Mouse (Mus musculus) myocyte (in vitro differentiated cells): ENCODE data around the gene Fcrl5. TPM values are rescaled to one million over a fixed set of nuclear protein-coding genes. Genes with fewer than 3 reads are reported as not detected.
"Not testable (repeated sequence)": the region's sequence is repeated elsewhere in the genome, so short reads cannot be mapped to it uniquely, and the experiment has no call there.

ENCODE experiments used
- H3K27me3 ChIP-seq: one replicate; pipeline ENCODE4 v1.6.1; 2011; ENCODE audit not compliant: control insufficient read depth, insufficient read depth, insufficient read length
- H3K36me3 ChIP-seq: one replicate; pipeline ENCODE4 v1.6.1; 2011; ENCODE audit not compliant: control insufficient read depth, insufficient read depth
- H3K4me2 ChIP-seq: one replicate; pipeline ENCODE4 v1.6.1; 2011; ENCODE audit warnings: low read depth, control low read depth
- H3K4me3 ChIP-seq: one replicate; pipeline ENCODE4 v1.5.1; 2011; ENCODE audit warnings: mild to moderate bottlenecking, control low read depth, moderate library complexity
- H3K79me2 ChIP-seq: one replicate; pipeline ENCODE4 v1.6.1; 2011; ENCODE audit not compliant: control insufficient read depth, insufficient read depth
- H3ac ChIP-seq: one replicate; pipeline ENCODE4 v1.6.1; 2011; ENCODE audit not compliant: control insufficient read depth, insufficient read length
- CEBPB ChIP-seq: IDR thresholded peaks from 2 replicates; pipeline ENCODE4 v1.6.1; 2011; ENCODE audit warnings: mild to moderate bottlenecking, moderate library complexity; ENCODE audit not compliant: poor library complexity, insufficient read depth, severe bottlenecking
- E2F4 ChIP-seq: IDR thresholded peaks from one replicate; pipeline ENCODE4 v1.6.1; 2011; ENCODE audit warnings: mild to moderate bottlenecking, control low read depth, moderate library complexity; ENCODE audit not compliant: insufficient read depth
- MAX ChIP-seq: IDR thresholded peaks from one replicate; pipeline ENCODE4 v1.6.1; 2011; ENCODE audit warnings: low read depth, mild to moderate bottlenecking, control low read depth
- MYOD1 ChIP-seq, 3 experiments: IDR thresholded peaks; one replicate each; pipeline ENCODE4 v1.6.1; 2011; ENCODE audit warnings: control low read depth in 2 of 3, low read depth in 2 of 3, mild to moderate bottlenecking in 2 of 3, moderate library complexity in 1 of 3; ENCODE audit not compliant: insufficient read length in 2 of 3, control insufficient read depth in 1 of 3
- MYOG ChIP-seq, 3 experiments: IDR thresholded peaks; one replicate each; pipeline ENCODE4 v1.6.1; 2011; ENCODE audit warnings: control low read depth in 2 of 3, low read depth in 2 of 3, mild to moderate bottlenecking in 2 of 3; ENCODE audit not compliant: insufficient read length in 2 of 3, control insufficient read depth in 1 of 3, insufficient read depth in 1 of 3
- POLR2A ChIP-seq: IDR thresholded peaks from one replicate; pipeline ENCODE4 v1.6.1; 2011; ENCODE audit warnings: low read depth, mild to moderate bottlenecking, control low read depth, moderate library complexity; ENCODE audit not compliant: insufficient read length
- POLR2AphosphoS2 ChIP-seq: IDR thresholded peaks from one replicate; pipeline ENCODE4 v1.6.1; 2011; ENCODE audit warnings: low read depth, control low read depth; ENCODE audit not compliant: insufficient read length
- REST ChIP-seq: IDR thresholded peaks from one replicate; pipeline ENCODE4 v1.6.1; 2011; ENCODE audit warnings: mild to moderate bottlenecking, control low read depth, moderate library complexity; ENCODE audit not compliant: insufficient read depth, insufficient read length
- SRF ChIP-seq: IDR thresholded peaks from one replicate; pipeline ENCODE4 v1.6.1; 2011; ENCODE audit warnings: low read depth; ENCODE audit not compliant: control insufficient read depth, insufficient read length
- TCF12 ChIP-seq: IDR thresholded peaks from one replicate; pipeline ENCODE4 v1.6.1; 2011; ENCODE audit warnings: mild to moderate bottlenecking, control low read depth; ENCODE audit not compliant: poor library complexity, insufficient read depth, severe bottlenecking
- TCF3 ChIP-seq: IDR thresholded peaks from one replicate; pipeline ENCODE4 v1.6.1; 2011; ENCODE audit warnings: low read depth, control low read depth; ENCODE audit not compliant: insufficient read length
- USF1 ChIP-seq: IDR thresholded peaks from one replicate; pipeline ENCODE4 v1.6.1; 2011; ENCODE audit warnings: low read depth, mild to moderate bottlenecking, control low read depth, moderate library complexity
- polyA plus RNA-seq: library from polyadenylated mRNA; unstranded; fragments of >200 nt; fragmentation: generic; extraction: Trizol; gene quantifications from one replicate; pipeline ENCODE4 v1.2.1, GENCODE M21; 2012; ENCODE audit warnings: missing spikeins

Fcrl5 gene
- polyA plus RNA-seq, 1 experiment: not detected

DNA sequence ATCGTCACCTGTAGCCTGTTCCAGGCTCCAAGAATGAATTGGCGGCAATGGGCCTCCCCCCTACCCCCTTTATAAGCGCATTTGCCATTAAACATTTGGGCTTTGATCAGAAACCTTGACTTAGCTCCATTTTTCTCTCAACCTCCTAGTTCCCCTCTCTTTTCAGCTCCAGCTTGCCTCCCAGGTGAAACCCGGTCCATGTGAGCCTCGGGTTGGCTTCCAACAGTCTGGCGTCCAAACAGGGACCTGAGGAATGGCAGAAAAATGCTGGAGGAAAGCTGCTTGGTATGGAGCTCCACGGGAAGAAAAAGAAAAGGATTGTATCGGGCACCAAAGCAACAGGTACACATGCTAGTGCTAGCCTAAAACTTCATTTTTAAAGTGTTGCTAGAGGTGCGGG, 31.8 kb downstream of the Fcrl5 start:
- H3ac ChIP-seq: no peak overlapping the region

DNA sequence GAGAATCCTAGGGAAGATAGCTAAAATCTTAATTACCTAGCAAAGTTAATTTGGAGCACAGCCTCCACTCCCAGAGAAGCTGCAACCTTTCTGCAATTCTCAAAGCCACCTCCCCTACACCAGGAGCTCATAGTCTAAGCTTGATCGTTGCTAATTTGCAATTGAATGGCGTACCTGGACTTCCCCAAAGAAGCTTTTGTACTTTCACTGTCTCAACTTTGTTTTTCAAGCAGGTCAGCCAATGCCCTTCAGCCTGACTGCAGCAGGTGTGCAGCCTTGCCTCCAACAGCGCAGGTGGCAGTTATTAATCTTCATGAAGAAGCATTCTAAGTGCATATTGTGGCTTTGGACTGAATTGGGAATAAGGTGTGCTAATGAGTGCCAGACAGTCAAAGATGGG, 42.4 kb downstream of the Fcrl5 start:
- H3ac ChIP-seq, H3K27me3 ChIP-seq, H3K36me3 ChIP-seq, H3K79me2 ChIP-seq, H3K4me3 ChIP-seq, H3K4me2 ChIP-seq: not testable (repeated sequence)

More for the DNA sequence above, 31.8 kb downstream of the Fcrl5 start:
- Histone ChIP-seq H3K4me2 (no peak overlapping the region), H3K27me3 (no peaks in the 10 kb centered on the region), H3K4me3 (no peak overlapping the region), H3K79me2 (no peaks in the 10 kb centered on the region), H3K36me3 (no peaks in the 10 kb centered on the region)
- TF ChIP-seq TCF3 (no peak), REST (no peak), TCF12 (no peak), MYOG (IDR thresholded peaks at IDR 0.05; ENCODE audit: control insufficient read depth in 1 of 3, insufficient read depth in 1 of 3, insufficient read length in 2 of 3, low read depth in 2 of 3) (no peak), SRF (no peak), E2F4 (no peak), MYOD1 (IDR thresholded peaks at IDR 0.05; ENCODE audit: control insufficient read depth in 1 of 3, insufficient read length in 2 of 3, low read depth in 2 of 3) (no peak), CEBPB (no peak), POLR2AphosphoS2 (no peak), MAX (no peak), POLR2A (no peak), USF1 (no peak)

DNA sequence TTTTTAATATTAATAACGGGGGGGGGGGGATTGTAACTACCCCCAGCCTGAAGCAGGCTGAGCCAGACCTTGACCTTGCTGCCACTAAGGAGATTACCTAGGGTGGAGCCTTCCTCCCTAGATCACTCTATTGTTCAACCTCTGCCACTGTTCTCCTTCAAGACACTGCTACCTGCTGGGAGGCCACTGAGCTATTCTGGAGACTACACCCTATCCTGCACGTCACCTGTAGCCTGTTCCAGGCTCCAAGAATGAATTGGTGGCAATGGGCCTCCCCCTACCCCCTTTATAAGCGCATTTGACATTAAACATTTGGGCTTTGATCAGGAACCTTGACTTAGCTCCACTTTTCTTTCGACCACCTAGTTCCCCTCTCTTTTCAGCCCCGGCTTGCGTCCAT, 43.0 kb downstream of the Fcrl5 start:
- not testable (repeated sequence) for H3K27me3 ChIP-seq, H3ac ChIP-seq, H3K4me2 ChIP-seq, H3K4me3 ChIP-seq, H3K36me3 ChIP-seq, H3K79me2 ChIP-seq

DNA sequence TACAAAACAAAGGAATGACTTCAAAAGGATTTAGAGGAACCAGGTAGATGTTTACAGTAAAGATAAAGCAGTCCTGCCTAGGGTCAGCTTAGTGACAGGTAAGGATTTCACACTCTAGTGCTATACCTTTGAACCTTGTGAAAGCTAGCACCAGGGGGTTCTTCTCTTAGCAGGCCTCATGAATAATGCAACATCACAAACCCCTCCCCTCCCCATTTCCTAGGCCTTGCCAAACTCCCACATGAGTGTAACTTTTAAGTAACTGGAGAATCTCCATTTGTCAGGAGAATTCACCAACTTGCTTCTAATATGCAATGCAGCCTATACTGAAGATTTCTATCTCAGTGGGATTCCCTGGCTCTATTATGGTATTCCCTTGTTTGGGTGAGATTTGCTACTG, 43.7 kb downstream of the Fcrl5 start:
- H3ac ChIP-seq, H3K27me3 ChIP-seq, H3K4me2 ChIP-seq, H3K36me3 ChIP-seq, H3K79me2 ChIP-seq, H3K4me3 ChIP-seq: not testable (repeated sequence)

DNA sequence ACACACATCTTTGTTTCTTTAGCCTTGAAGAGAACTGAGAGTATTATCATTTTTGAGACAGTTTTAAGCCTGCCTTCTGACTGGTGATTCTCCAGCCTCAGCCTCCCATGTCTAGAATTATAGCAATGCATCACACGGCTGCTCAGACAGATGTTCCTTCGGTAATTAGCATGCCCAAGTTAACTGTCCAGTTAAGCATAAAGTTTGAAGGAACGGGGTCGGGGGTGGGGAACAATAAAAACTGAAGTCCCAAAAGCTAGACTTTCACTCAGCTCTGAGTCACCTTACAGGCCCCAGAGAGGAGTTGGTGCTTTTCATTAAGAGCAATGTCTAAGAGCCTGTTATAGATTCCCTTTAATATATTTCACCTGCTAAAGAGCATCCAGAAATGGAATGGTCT, 51.8 kb downstream of the Fcrl5 start:
- TF ChIP-seq USF1 (no peak), MYOG (IDR thresholded peaks at IDR 0.05; ENCODE audit: control insufficient read depth in 1 of 3, insufficient read depth in 1 of 3, insufficient read length in 2 of 3, low read depth in 2 of 3) (no peak), TCF3 (no peak), SRF (no peak), MAX (no peak), REST (no peak), MYOD1 (IDR thresholded peaks at IDR 0.05; ENCODE audit: control insufficient read depth in 1 of 3, insufficient read length in 2 of 3, low read depth in 2 of 3) (no peak), TCF12 (no peak), POLR2A (no peak)
- Histone ChIP-seq H3K36me3 (no peaks in the 10 kb centered on the region), H3K4me3 (no peak overlapping the region), H3K4me2 (no peak overlapping the region), H3K27me3 (no peaks in the 10 kb centered on the region), H3K79me2 (no peaks in the 10 kb centered on the region), H3ac (no peak overlapping the region)

DNA sequence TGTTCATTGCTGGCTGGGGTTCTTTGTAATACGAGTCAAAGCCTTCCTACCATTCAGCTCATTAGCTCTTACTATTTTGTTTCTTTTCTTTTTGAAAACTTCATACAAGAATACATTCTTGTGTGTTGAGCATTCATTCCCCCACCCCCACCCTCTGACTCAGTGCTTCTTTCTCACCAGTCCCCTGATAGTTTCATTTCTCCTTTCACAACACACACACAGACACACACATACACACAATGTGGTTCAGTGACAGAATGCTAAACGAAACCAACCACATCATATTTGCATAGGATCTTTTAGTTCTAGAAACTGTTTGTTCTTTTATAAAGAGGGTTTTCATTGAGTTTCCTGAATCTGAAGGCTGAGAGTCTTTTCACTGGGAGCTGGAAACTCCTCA, 52.3 kb downstream of the Fcrl5 start:
- H3K27me3 ChIP-seq: no peaks in the 10 kb centered on the region
- no peaks in the 10 kb centered on the region for H3K36me3 ChIP-seq
- H3K4me2 ChIP-seq: no peak overlapping the region
- no peak overlapping the region for H3K4me3 ChIP-seq
- no peaks in the 10 kb centered on the region for H3K79me2 ChIP-seq
- no peak overlapping the region for H3ac ChIP-seq
- no peak for TF ChIP-seq MYOG (IDR thresholded peaks at IDR 0.05; ENCODE audit: control insufficient read depth in 1 of 3, insufficient read depth in 1 of 3, insufficient read length in 2 of 3, low read depth in 2 of 3)
- TF ChIP-seq CEBPB: no peak
- TF ChIP-seq MYOD1 (IDR thresholded peaks at IDR 0.05; ENCODE audit: control insufficient read depth in 1 of 3, insufficient read length in 2 of 3, low read depth in 2 of 3): no peak
- no peak for TF ChIP-seq POLR2A
- TF ChIP-seq REST: no peak
- no peak for TF ChIP-seq POLR2AphosphoS2
- TF ChIP-seq MAX: no peak
- no peak for TF ChIP-seq TCF12
- TF ChIP-seq SRF: no peak
- TF ChIP-seq E2F4: no peak
- TF ChIP-seq TCF3: no peak
- no peak for TF ChIP-seq USF1
